Mouse (Mus musculus): ENCODE results near the gene Casc3. TPM values are rescaled to one million over a fixed set of nuclear protein-coding genes. Genes with fewer than 3 reads are reported as not detected.
A peak's percentile ranks its signal among the peaks of the same experiment; 100 is the strongest.

Casc3 gene
- polyA plus RNA-seq, 1 experiment from 2014 or later: 52.5 TPM

DNA sequence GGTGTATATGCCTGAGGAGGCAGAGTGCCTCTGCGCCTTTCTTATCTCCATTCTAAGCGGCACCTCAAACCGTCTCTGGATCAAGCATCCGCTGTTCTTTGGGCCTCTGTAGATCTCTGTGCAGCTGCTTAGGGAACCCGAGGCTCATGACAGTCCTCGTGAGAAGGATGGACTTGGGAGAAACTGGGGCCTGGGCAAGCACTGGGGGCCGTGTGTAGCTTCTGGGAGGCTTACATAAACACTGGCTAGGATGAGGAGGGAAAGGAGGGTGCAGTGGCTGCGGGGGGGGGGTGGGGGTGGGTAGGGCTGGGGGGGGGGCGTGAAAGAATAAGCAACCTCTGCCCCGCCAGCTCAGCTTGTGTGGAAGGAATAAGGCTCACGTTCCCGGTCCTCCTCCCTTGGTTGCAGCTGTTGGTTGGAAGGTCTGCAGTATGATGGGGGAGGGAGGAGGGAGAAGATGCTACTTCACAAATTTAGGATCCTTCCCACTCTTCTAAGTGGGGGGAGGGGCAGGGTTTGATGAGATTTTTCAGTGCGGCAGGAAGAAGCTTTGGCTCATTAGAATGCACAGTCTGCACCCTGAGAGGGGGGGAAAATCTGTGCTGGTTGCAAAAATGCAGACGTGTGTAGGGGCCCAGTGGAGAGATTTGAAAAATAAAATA is 22.7 kb upstream of the Casc3 start:
- Histone ChIP-seq H3K36me3 (ENCODE audit: control insufficient read depth, insufficient read depth) (no peaks in the 10 kb centered on the region), H3K27ac (ENCODE audit: low read length) (peak overlapping the region; percentile 87), H3K4me1 (replicated peaks; ENCODE audit: control insufficient read depth, insufficient read depth, low read length) (peaks cover 50% of the 10 kb centered on the region), H3K4me3 (replicated peaks; ENCODE audit: low read length) (no peak overlapping the region), H3K27me3 (replicated peaks; ENCODE audit: control insufficient read depth, insufficient read depth, low read length) (no peaks in the 10 kb centered on the region), H3K9ac (replicated peaks; ENCODE audit: low read depth, low read length) (0 out of 2 replicates have a peak overlapping the region, but pooled peaks have one; percentile 39), H3K9me3 (ENCODE audit: control insufficient read depth, low read length) (no peaks in the 10 kb centered on the region), H3K4me2 (ENCODE audit: low read length) (no peak overlapping the region)
- WGBS: 19% methylated on average over 12 of the region's 14 CpGs
- peak; percentile 51 for ATAC-seq

DNA sequence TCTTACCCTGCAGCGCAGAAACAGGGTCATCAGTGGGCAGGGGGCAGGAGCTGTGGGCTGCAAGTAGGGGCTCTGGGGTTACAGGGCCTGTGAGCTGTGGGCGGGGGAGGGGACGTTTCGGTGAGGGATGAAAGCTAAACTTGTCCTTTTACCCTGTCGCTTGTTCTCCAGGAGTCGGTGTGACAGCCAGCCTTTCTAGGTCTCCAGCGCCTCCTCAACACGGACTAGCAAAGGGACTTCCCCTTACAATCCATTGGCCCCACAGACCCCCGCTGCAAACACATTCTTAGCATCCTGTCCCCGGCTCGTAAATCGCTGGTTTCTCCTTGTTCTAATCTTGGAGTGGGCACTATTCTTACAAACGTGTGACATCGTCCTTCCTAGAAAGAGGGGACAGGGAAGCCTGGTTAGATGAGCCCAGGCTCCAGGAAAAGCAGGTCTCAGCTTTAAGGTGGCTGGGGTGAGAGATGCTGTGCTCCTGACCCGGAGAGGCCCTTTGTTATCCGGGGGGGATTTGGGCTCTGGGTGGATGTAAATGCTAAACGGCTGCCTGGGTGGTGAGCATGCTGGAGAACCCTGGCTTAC is 22.0 kb upstream of the Casc3 start:
- no peaks in the 10 kb centered on the region for H3K9me3 ChIP-seq (ENCODE audit: control insufficient read depth, low read length)
- H3K9ac ChIP-seq (replicated peaks; ENCODE audit: low read depth, low read length): peak overlapping the region; percentile 48
- peaks cover 51% of the 10 kb centered on the region for H3K4me1 ChIP-seq (replicated peaks; ENCODE audit: control insufficient read depth, insufficient read depth, low read length)
- WGBS: 7% methylated on average over 17 of the region's 17 CpGs
- no peaks in the 10 kb centered on the region for H3K27me3 ChIP-seq (replicated peaks; ENCODE audit: control insufficient read depth, insufficient read depth, low read length)
- peak overlapping the region; percentile 82 for H3K27ac ChIP-seq (ENCODE audit: low read length)
- no peaks in the 10 kb centered on the region for H3K36me3 ChIP-seq (ENCODE audit: control insufficient read depth, insufficient read depth)
- no peak for ATAC-seq
- no peak overlapping the region; the same call in 1 of the 2 replicates for H3K4me3 ChIP-seq (replicated peaks; ENCODE audit: low read length)
- peak overlapping the region; percentile 42 for H3K4me2 ChIP-seq (ENCODE audit: low read length)

DNA sequence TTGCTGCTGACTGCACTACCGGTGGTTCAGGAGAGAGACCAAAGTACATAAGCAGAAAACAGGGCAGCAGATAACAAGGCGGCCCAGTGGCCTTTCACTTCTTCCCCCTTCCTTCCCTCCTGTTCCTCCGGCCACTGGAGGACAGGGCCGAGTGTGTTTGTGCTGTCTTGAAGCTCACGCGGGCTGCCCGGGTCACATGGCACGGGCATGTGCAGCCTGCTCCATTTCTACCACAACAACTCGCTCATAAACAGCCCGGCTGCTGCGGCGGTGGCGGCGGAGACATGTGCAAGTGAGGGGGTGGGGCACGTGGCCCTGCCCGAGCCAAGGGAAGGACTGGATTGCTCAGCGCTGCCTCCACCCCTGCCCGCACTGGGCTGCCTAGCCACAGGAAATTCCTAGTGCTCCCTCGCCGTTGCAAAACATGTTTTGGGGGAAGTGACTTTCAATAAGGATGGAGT is 21.4 kb upstream of the Casc3 start:
- H3K9me3 ChIP-seq (ENCODE audit: control insufficient read depth, low read length): no peaks in the 10 kb centered on the region
- ATAC-seq: peak; percentile 47
- H3K9ac ChIP-seq (replicated peaks; ENCODE audit: low read depth, low read length): peak overlapping the region; percentile 48
- H3K36me3 ChIP-seq (ENCODE audit: control insufficient read depth, insufficient read depth): no peaks in the 10 kb centered on the region
- peak overlapping the region; percentile 82 for H3K27ac ChIP-seq (ENCODE audit: low read length)
- H3K4me3 ChIP-seq (replicated peaks; ENCODE audit: low read length): peak overlapping the region; percentile 9; the same call in 1 of the 2 replicates
- H3K4me2 ChIP-seq (ENCODE audit: low read length): peak overlapping the region; percentile 42
- WGBS: 2% methylated on average over 20 of the region's 20 CpGs
- peaks cover 53% of the 10 kb centered on the region for H3K4me1 ChIP-seq (replicated peaks; ENCODE audit: control insufficient read depth, insufficient read depth, low read length)
- H3K27me3 ChIP-seq (replicated peaks; ENCODE audit: control insufficient read depth, insufficient read depth, low read length): no peaks in the 10 kb centered on the region

DNA sequence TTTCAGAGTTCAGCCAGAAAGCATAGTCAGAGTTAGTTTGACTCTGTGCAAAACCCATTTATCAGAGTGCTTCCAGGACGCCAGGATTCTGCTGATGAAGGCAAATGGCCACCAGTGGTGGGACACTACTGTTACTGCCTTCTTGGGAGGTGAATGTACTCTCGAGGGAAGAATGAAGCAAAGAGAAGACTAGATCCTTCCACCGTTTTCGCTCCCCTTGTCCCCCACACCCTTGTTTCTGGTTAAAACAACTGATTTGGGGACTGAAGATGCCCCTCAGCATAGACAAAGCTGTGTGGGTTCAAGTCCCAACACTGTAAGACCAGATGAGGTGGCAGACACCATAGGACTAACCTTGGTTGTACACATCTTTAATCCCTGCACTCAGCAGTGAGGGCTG is 20.6 kb upstream of the Casc3 start:
- H3K4me2 ChIP-seq (ENCODE audit: low read length): no peak overlapping the region
- H3K4me3 ChIP-seq (replicated peaks; ENCODE audit: low read length): no peak overlapping the region
- no peaks in the 10 kb centered on the region for H3K36me3 ChIP-seq (ENCODE audit: control insufficient read depth, insufficient read depth)
- H3K9me3 ChIP-seq (ENCODE audit: control insufficient read depth, low read length): no peaks in the 10 kb centered on the region
- ATAC-seq: no peak
- H3K27me3 ChIP-seq (replicated peaks; ENCODE audit: control insufficient read depth, insufficient read depth, low read length): no peaks in the 10 kb centered on the region
- 80% methylated on average over 4 of the region's 4 CpGs for WGBS
- H3K9ac ChIP-seq (replicated peaks; ENCODE audit: low read depth, low read length): no peak overlapping the region
- no peak overlapping the region for H3K27ac ChIP-seq (ENCODE audit: low read length)
- H3K4me1 ChIP-seq (replicated peaks; ENCODE audit: control insufficient read depth, insufficient read depth, low read length): peaks cover 60% of the 10 kb centered on the region

DNA sequence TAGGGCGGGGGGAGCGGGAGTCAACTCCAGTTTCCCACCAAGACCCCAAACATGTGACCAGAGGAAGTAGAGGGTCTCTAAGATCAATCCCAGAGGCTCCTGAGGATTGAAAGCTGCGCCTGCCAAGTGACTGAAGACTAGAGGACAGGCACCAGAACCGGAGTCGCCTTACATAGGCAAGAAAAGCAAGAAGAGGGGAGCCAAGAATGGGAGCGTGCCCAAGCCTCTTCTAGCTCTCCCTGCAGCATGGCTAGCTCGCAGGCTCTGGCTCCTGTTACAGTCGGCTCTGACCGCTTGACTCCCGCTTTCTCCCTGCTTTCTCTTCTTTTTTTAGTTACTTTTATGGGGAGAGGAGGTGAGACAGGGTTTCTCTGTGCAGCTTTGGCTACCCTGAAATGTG is 19.5 kb upstream of the Casc3 start:
- ATAC-seq: no peak
- peaks cover 68% of the 10 kb centered on the region for H3K4me1 ChIP-seq (replicated peaks; ENCODE audit: control insufficient read depth, insufficient read depth, low read length)
- no peaks in the 10 kb centered on the region for H3K9me3 ChIP-seq (ENCODE audit: control insufficient read depth, low read length)
- H3K27me3 ChIP-seq (replicated peaks; ENCODE audit: control insufficient read depth, insufficient read depth, low read length): no peaks in the 10 kb centered on the region
- H3K9ac ChIP-seq (replicated peaks; ENCODE audit: low read depth, low read length): no peak overlapping the region
- WGBS: 65% methylated on average over 10 of the region's 10 CpGs
- H3K36me3 ChIP-seq (ENCODE audit: control insufficient read depth, insufficient read depth): no peaks in the 10 kb centered on the region
- H3K4me2 ChIP-seq (ENCODE audit: low read length): no peak overlapping the region
- no peak overlapping the region for H3K4me3 ChIP-seq (replicated peaks; ENCODE audit: low read length)
- H3K27ac ChIP-seq (ENCODE audit: low read length): peak overlapping the region; percentile 1; the same call in 1 of the 2 replicates

DNA sequence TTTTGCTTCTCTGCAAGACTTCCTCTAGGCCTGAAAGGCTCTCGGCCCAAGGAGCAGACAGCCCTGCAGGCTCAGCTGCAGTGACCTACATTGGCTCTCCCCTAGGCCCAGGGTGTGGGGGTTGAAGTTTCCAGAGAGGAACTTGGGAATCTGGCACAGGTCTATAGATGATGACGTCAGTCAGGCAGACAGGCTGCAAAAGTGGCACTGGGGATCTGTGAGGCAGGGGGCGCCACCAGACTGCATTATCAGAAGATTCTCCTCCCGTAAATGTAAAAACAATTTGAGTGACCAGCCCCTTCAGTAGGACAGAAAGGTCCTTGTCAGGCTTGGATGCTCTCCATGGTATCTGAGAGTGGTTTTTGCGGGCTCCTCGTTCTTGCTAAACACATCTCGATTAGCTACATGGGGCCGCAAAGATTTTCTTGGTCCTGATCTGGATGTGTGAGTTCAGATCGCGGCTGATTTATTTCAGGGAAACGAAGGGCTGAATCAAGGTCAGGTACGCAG is 18.9 kb upstream of the Casc3 start:
- Histone ChIP-seq H3K9ac (replicated peaks; ENCODE audit: low read depth, low read length) (peak overlapping the region; percentile 38; the same call in 1 of the 2 replicates), H3K4me1 (replicated peaks; ENCODE audit: control insufficient read depth, insufficient read depth, low read length) (peaks cover 68% of the 10 kb centered on the region), H3K36me3 (ENCODE audit: control insufficient read depth, insufficient read depth) (no peaks in the 10 kb centered on the region), H3K27me3 (replicated peaks; ENCODE audit: control insufficient read depth, insufficient read depth, low read length) (no peaks in the 10 kb centered on the region), H3K4me3 (replicated peaks; ENCODE audit: low read length) (0 out of 2 replicates have a peak overlapping the region, but pooled peaks have one; percentile 12), H3K4me2 (ENCODE audit: low read length) (peak overlapping the region; percentile 41), H3K9me3 (ENCODE audit: control insufficient read depth, low read length) (no peaks in the 10 kb centered on the region), H3K27ac (ENCODE audit: low read length) (peak overlapping the region; percentile 52)
- WGBS: 8% methylated on average over 12 of the region's 12 CpGs
- no peak for ATAC-seq

DNA sequence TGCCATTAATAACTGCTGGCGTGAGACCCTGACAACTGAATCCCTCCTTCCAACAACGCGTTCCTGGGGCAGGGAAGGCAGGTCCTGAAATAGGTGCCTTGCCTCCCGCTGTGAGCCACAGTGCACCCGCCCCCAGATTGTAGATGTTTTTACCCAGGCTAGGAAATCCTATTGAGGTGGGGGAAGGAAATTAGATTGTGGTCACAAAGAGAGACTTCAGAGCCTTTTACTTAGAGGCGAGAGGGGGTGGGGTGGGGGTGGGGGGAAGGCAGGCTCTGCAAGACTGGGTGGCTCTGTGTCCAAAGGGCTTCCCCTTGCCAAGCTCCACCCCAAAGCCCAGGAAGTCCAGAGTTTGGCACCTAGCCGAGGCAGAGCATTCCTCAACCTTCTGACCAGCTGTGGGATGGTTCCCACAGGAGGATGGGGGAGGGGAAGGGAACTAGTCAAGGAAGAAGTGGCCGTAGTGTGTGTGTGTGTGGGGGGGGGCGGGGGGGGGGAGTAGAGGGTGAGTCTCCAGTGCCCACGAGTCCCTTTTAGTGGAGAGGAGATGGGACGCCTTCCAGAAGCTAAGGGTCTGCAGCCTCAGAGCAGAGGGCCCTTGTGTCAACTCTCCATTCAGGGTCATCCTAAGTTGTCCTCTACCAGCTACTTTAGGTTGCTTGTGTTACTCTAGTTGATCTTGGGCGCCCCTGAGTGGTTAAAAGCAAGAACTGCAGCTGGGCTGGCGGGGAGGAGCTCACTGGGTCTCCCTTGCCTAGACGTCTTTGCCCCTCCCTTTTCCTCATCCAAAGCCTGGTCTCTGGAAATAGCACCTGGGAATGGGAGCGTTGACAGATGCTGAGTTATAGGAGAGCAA is 18.1 kb upstream of the Casc3 start:
- H3K9ac ChIP-seq (replicated peaks; ENCODE audit: low read depth, low read length): peak overlapping the region; percentile 38; the same call in 1 of the 2 replicates
- WGBS: 1% methylated on average over 13 of the region's 15 CpGs
- peak overlapping the region; percentile 52 for H3K27ac ChIP-seq (ENCODE audit: low read length)
- no peaks in the 10 kb centered on the region for H3K36me3 ChIP-seq (ENCODE audit: control insufficient read depth, insufficient read depth)
- H3K4me1 ChIP-seq (replicated peaks; ENCODE audit: control insufficient read depth, insufficient read depth, low read length): peaks cover 63% of the 10 kb centered on the region
- H3K27me3 ChIP-seq (replicated peaks; ENCODE audit: control insufficient read depth, insufficient read depth, low read length): no peaks in the 10 kb centered on the region
- peak overlapping the region; percentile 41 for H3K4me2 ChIP-seq (ENCODE audit: low read length)
- H3K9me3 ChIP-seq (ENCODE audit: control insufficient read depth, low read length): no peaks in the 10 kb centered on the region
- no peak overlapping the region for H3K4me3 ChIP-seq (replicated peaks; ENCODE audit: low read length)
- ATAC-seq: peak; percentile 29

DNA sequence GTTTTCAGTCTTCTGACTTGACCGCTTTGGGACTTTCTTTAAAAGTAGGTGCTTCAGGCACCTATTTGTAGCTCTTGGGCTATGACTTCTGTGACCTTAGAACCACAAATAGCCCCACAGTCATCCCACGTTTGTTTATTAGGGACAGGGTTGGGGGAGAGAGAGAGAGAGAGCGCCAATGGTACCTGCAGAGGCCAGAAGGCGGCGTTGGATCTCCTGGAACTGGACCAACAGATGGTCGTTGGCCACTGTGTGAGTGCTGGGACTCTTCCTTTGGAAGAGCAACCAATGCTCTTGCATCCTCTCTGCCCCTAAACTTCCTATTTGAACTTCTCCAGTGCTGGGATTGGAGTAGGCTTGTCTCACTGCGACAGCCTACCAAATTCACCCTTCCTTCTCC is 17.5 kb upstream of the Casc3 start:
- Histone ChIP-seq H3K4me2 (ENCODE audit: low read length) (no peak overlapping the region), H3K9me3 (ENCODE audit: control insufficient read depth, low read length) (no peaks in the 10 kb centered on the region), H3K27me3 (replicated peaks; ENCODE audit: control insufficient read depth, insufficient read depth, low read length) (no peaks in the 10 kb centered on the region), H3K27ac (ENCODE audit: low read length) (peak overlapping the region; percentile 20; the same call in 1 of the 2 replicates), H3K9ac (replicated peaks; ENCODE audit: low read depth, low read length) (no peak overlapping the region), H3K4me3 (replicated peaks; ENCODE audit: low read length) (no peak overlapping the region), H3K36me3 (ENCODE audit: control insufficient read depth, insufficient read depth) (no peaks in the 10 kb centered on the region), H3K4me1 (replicated peaks; ENCODE audit: control insufficient read depth, insufficient read depth, low read length) (peaks cover 56% of the 10 kb centered on the region)
- ATAC-seq: no peak
- 33% methylated on average over 7 of the region's 7 CpGs for WGBS

DNA sequence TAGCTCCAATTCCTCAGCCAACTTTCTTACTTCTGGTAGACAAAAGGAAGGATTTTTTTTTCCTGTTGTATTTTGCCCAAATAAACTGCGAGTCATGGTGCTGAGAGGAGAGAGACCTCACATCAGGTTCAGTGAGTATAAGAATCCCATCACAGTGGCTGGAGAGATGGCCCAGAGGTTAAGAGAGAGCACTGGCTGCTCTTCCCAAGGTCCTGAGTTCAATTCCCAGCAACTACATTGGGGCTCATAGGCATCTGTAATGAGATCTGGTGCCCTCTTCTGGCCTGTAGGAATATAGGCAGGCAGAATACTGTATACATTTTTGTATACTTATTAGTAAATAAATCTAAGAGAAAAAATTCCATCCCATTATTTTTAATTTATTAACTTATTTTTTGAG is 17.0 kb upstream of the Casc3 start:
- no peak overlapping the region for H3K4me3 ChIP-seq (replicated peaks; ENCODE audit: low read length)
- 86% methylated on average over 1 of the region's 1 CpGs for WGBS
- H3K9ac ChIP-seq (replicated peaks; ENCODE audit: low read depth, low read length): no peak overlapping the region
- H3K27me3 ChIP-seq (replicated peaks; ENCODE audit: control insufficient read depth, insufficient read depth, low read length): no peaks in the 10 kb centered on the region
- ATAC-seq: no peak
- no peak overlapping the region for H3K4me2 ChIP-seq (ENCODE audit: low read length)
- peaks cover 52% of the 10 kb centered on the region for H3K4me1 ChIP-seq (replicated peaks; ENCODE audit: control insufficient read depth, insufficient read depth, low read length)
- no peaks in the 10 kb centered on the region for H3K9me3 ChIP-seq (ENCODE audit: control insufficient read depth, low read length)
- no peaks in the 10 kb centered on the region for H3K36me3 ChIP-seq (ENCODE audit: control insufficient read depth, insufficient read depth)
- no peak overlapping the region for H3K27ac ChIP-seq (ENCODE audit: low read length)

Data from forebrain, embryonic 16.5 days (tissue).